Mouse (Mus musculus) embryonic facial prominence, embryonic 13.5 days (tissue): ENCODE measurements around the gene Nucb2. TPM values are rescaled to one million over a fixed set of nuclear protein-coding genes. Genes with fewer than 3 reads are reported as not detected.

Experiments used
- ATAC-seq: fragments of 200-750 bp; cut with Nextera tagmentation; 2 replicates; pipeline ENCODE4 v1.8.0; 2017; ENCODE audit warnings: low read depth; ENCODE audit not compliant: insufficient number of reproducible peaks, insufficient read depth, low FRiP score, low TSS enrichment
- H3K27ac ChIP-seq: fragments of 300-500 bp; sonication (generic); 2 replicates; pipeline ENCODE4 v1.5.1; 2015; ENCODE audit warnings: moderate library complexity, mild to moderate bottlenecking, inconsistent platforms
- H3K27me3 ChIP-seq: fragments of 300-500 bp; sonication (generic); 2 replicates; pipeline ENCODE4 v1.6.1; 2015; ENCODE audit warnings: mild to moderate bottlenecking, inconsistent platforms
- H3K36me3 ChIP-seq: fragments of 300-500 bp; sonication (generic); 2 replicates; pipeline ENCODE4 v1.6.1; 2015; ENCODE audit warnings: mild to moderate bottlenecking, inconsistent platforms
- H3K4me1 ChIP-seq: fragments of 300-500 bp; sonication (generic); 2 replicates; pipeline ENCODE4 v1.6.1; 2015; ENCODE audit warnings: inconsistent platforms
- H3K4me2 ChIP-seq: fragments of 300-500 bp; sonication (generic); 2 replicates; pipeline ENCODE4 v1.6.1; 2015; ENCODE audit warnings: moderate library complexity, mild to moderate bottlenecking, inconsistent platforms
- H3K4me3 ChIP-seq: fragments of 300-500 bp; sonication (generic); 2 replicates; pipeline ENCODE4 v1.5.1; 2015; ENCODE audit warnings: mild to moderate bottlenecking, inconsistent platforms
- H3K9ac ChIP-seq: fragments of 300-500 bp; sonication (generic); 2 replicates; pipeline ENCODE4 v1.6.1; 2015; ENCODE audit warnings: mild to moderate bottlenecking, inconsistent platforms
- H3K9me3 ChIP-seq: fragments of 300-500 bp; sonication (generic); 2 replicates; pipeline ENCODE4 v1.6.1; 2016; ENCODE audit warnings: inconsistent platforms
- WGBS: fragments of 180-500 bp; shearing (Covaris S2); methylation state at CpG from one replicate; pipeline ENCODE4 v1.1.7; 2015; ENCODE audit warnings: mixed read lengths; 5-methylcytosine and 5-hydroxymethylcytosine counted together
- polyA plus RNA-seq: library from polyadenylated mRNA; unstranded; fragments of >200 nt; fragmentation: Nextera tagmentation; extraction: Ambion mirVana; gene quantifications from 2 replicates; pipeline ENCODE4 v1.2.1, GENCODE M21; 2015

The Nucb2 gene
- 20.0 and 21.5 TPM in 2 replicates for polyA plus RNA-seq

DNA sequence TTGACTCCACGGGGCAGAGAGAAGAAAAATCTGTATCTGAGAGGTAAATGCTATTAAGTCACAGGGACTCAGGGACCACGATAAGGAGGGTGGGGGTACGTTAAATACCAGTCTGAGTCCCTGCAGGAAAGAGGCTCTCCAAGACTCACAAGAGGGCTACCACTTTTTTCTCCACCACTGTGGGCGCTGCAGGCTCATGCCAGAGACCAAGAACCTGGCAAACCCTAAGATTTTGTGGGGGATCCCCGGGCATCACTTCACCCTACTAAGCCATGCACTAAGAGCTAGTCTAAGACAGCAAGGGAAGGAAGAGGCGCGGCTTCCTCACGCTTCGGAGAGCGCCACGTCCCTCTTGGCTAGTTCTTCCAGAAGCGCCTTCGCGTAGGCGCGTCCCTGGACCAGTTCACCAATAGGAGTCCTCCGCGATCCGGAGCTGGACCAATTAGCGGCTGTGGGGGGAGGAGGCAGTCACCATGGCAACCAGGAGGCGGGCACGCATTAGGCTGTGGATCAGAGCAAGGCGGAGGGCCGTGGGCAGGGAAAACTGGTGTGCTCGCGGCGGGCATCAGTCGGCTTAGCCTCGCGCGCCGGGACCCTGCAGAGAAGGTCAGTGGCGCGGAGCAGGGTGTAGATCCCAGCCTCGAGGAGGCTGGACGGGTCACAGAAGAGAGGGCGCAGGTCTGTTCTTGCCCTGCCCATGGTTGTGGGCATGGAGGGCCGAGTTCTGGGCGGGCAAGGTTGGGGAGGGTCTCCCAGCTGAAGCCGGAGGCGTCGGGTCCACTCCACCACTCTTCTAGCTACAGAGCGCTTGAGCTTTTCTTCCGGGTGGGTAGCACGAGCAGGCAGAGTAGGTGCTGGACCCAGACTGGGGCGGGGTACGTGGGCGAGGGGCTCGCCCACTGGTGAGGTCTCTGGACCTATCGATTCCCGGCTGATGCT is at the start of gene Nucb2:
Gene Nucb2 (plus strand): TSS at position 491 of the 939 bp plus-strand sequence.
- Histone ChIP-seq H3K27me3 (no peaks in the 10 kb centered on the region), H3K9me3 (no peaks in the 10 kb centered on the region), H3K36me3 (no peaks in the 10 kb centered on the region), H3K9ac (peak within 1 kb of the TSS; percentile 88), H3K4me2 (peak within 1 kb of the TSS; percentile 79), H3K27ac (peak within 1 kb of the TSS; percentile 77), H3K4me3 (peak within 1 kb of the TSS; percentile 80), H3K4me1 (peaks cover 8% of the 10 kb centered on the region; the same call in 1 of the 2 replicates)
- peak; percentile 100 for ATAC-seq
- under 1% methylated on average over 51 of the region's 51 CpGs for WGBS

GRCm38 (mm10) chr7:116456964-116457363 is 47.2 kb upstream of the Nucb2 start:
- H3K9ac ChIP-seq = no peak overlapping the region
- H3K27ac ChIP-seq = no peak overlapping the region
- H3K9me3 ChIP-seq = no peaks in the 10 kb centered on the region
- no peaks in the 10 kb centered on the region for H3K4me1 ChIP-seq
- no peak for ATAC-seq
- 80% methylated on average over 4 of the region's 4 CpGs for WGBS
- no peak overlapping the region for H3K4me3 ChIP-seq
- H3K4me2 ChIP-seq = no peak overlapping the region
- no peaks in the 10 kb centered on the region for H3K36me3 ChIP-seq
- H3K27me3 ChIP-seq = no peaks in the 10 kb centered on the region

DNA sequence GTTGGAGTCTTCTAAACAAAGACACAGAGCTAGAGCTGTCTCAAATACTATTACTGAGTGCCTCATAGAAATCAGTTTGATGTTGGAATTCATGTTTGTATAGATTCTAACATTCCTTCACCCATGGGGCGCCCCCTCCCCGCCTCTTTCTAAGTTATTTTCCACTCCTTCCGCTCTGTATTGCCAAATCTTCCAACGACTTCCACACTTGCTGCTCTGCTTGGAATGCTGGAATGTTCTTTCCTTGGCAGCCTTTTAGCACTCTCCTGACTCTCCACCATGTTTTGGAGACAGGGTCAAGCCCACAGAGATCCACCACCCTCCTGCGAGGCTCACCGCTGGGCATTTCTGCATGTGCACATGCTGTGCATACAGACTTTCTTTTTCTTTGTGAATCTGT is 46.8 kb upstream of the Nucb2 start:
- no peak for ATAC-seq
- no peak overlapping the region for H3K4me3 ChIP-seq
- H3K4me2 ChIP-seq = no peak overlapping the region
- H3K27ac ChIP-seq = no peak overlapping the region
- 71% methylated on average over 6 of the region's 6 CpGs for WGBS
- no peaks in the 10 kb centered on the region for H3K9me3 ChIP-seq
- H3K4me1 ChIP-seq = 0 out of 2 replicates have a peak, but pooled peaks cover 3% of the 10 kb centered on the region
- no peak overlapping the region for H3K9ac ChIP-seq
- H3K36me3 ChIP-seq = no peaks in the 10 kb centered on the region
- no peaks in the 10 kb centered on the region for H3K27me3 ChIP-seq

DNA sequence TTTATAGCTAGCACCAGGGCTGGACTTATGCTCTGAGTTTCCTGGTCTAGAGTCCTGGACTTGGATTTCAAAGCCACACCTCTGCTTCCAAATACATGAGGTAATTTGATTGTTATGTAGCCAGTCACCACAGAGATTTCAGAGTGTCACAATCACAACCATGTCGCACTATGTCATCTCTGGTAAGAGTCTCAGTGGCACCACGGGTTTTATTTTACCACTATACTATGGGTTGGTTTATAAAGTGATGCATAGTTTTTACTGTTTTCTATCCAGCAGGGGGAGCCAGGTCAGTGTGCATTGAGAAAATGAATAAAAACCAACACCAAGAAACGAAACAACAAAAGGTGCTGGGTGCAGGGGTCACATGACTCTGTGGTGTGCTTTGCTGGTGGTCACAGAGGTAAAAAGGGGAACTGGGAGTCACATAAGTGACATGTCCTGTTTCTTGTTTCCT is 45.2 kb upstream of the Nucb2 start:
- no peak overlapping the region for H3K4me3 ChIP-seq
- H3K4me2 ChIP-seq = no peak overlapping the region
- whole genome bisulfite sequencing = 29% methylated on average over 3 of the region's 3 CpGs
- H3K27ac ChIP-seq = no peak overlapping the region
- no peak for ATAC-seq
- H3K36me3 ChIP-seq = no peaks in the 10 kb centered on the region
- H3K9ac ChIP-seq = no peak overlapping the region
- H3K9me3 ChIP-seq = no peaks in the 10 kb centered on the region
- no peaks in the 10 kb centered on the region for H3K27me3 ChIP-seq
- 0 out of 2 replicates have a peak, but pooled peaks cover 6% of the 10 kb centered on the region for H3K4me1 ChIP-seq

GRCm38 (mm10) chr7:116462114-116462513 is 42.1 kb upstream of the Nucb2 start:
- Histone ChIP-seq H3K27ac (no peak overlapping the region; the same call in 1 of the 2 replicates), H3K4me3 (no peak overlapping the region), H3K9ac (no peak overlapping the region), H3K4me2 (no peak overlapping the region), H3K9me3 (no peaks in the 10 kb centered on the region), H3K4me1 (0 out of 2 replicates have a peak, but pooled peaks cover 6% of the 10 kb centered on the region), H3K36me3 (no peaks in the 10 kb centered on the region), H3K27me3 (no peaks in the 10 kb centered on the region)
- 49% methylated on average over 8 of the region's 8 CpGs for WGBS
- no peak for ATAC-seq

GRCm38 (mm10) chr7:116475836-116476235 is 28.3 kb upstream of the Nucb2 start:
- no peak overlapping the region for H3K4me2 ChIP-seq
- no peak overlapping the region for H3K9ac ChIP-seq
- ATAC-seq = no peak
- no peaks in the 10 kb centered on the region for H3K27me3 ChIP-seq
- no peak overlapping the region for H3K27ac ChIP-seq
- no peak overlapping the region for H3K4me3 ChIP-seq
- H3K4me1 ChIP-seq = no peaks in the 10 kb centered on the region
- H3K36me3 ChIP-seq = no peaks in the 10 kb centered on the region
- no peaks in the 10 kb centered on the region for H3K9me3 ChIP-seq

DNA sequence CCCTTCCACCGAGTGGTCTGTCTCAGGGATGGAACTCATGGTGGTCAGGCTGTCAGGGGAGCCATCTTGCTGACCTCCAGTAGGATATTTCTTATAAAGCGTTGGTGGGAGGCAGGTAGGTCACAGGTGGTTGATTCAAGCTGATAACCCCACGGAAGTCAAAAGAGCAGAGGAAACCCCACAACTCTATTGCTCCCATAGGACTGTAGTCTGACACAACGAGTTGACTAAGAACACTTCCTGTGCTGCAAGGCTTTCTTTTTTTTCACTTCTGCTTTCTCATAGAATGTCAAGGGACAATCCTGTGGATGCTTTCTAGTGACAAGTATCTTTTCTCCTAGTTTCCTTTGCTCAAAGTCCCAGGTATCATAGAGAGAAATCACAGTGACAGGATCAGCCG is 27.9 kb upstream of the Nucb2 start:
- H3K4me3 ChIP-seq = no peak overlapping the region
- H3K4me1 ChIP-seq = no peaks in the 10 kb centered on the region
- no peaks in the 10 kb centered on the region for H3K27me3 ChIP-seq
- no peak for ATAC-seq
- H3K4me2 ChIP-seq = no peak overlapping the region
- 81% methylated on average over 5 of the region's 5 CpGs for WGBS
- no peaks in the 10 kb centered on the region for H3K36me3 ChIP-seq
- H3K27ac ChIP-seq = no peak overlapping the region
- H3K9me3 ChIP-seq = no peaks in the 10 kb centered on the region
- no peak overlapping the region for H3K9ac ChIP-seq

DNA sequence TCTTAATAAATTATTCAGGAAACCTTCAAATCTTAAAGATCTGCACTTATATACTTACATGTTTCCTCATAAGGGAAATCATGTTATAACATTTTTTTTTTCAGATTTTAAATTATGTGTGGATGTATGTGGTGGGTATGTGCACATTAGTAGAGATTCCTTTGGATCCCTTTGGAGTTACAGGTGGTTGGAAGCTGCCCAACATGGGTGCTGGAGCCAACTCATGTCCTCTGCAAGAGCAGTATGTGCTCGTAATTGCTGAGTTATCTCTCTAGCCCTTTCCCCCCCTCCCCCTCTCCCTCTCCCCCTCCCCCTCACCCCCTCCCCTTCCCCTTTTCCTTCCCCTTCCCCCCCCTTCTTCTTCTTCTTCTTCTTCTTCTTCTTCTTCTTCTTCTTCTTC is 21.1 kb upstream of the Nucb2 start:
- WGBS = 32% methylated on average over 1 of the region's 1 CpGs
- Histone ChIP-seq H3K4me1 (no peaks in the 10 kb centered on the region), H3K4me2 (no peak overlapping the region), H3K36me3 (no peaks in the 10 kb centered on the region), H3K27me3 (no peaks in the 10 kb centered on the region), H3K27ac (no peak overlapping the region), H3K4me3 (no peak overlapping the region), H3K9ac (no peak overlapping the region), H3K9me3 (no peaks in the 10 kb centered on the region)
- ATAC-seq = no peak

GRCm38 (mm10) chr7:116483782-116484181 is 20.4 kb upstream of the Nucb2 start:
- H3K27me3 ChIP-seq = no peaks in the 10 kb centered on the region
- no peaks in the 10 kb centered on the region for H3K36me3 ChIP-seq
- H3K9ac ChIP-seq = no peak overlapping the region
- no peak overlapping the region for H3K4me2 ChIP-seq
- 76% methylated on average over 5 of the region's 5 CpGs for WGBS
- no peaks in the 10 kb centered on the region for H3K4me1 ChIP-seq
- no peaks in the 10 kb centered on the region for H3K9me3 ChIP-seq
- H3K4me3 ChIP-seq = no peak overlapping the region
- H3K27ac ChIP-seq = no peak overlapping the region
- no peak for ATAC-seq

- WGBS = 56% methylated on average over 5 of the region's 5 CpGs
Observed at GRCm38 (mm10) chr7:116484213-116484612, 20.0 kb upstream of the Nucb2 start.

GRCm38 (mm10) chr7:116485062-116485601 is 19.0 kb upstream of the Nucb2 start:
- Histone ChIP-seq H3K27ac (no peak overlapping the region), H3K36me3 (no peaks in the 10 kb centered on the region), H3K4me2 (no peak overlapping the region), H3K4me3 (no peak overlapping the region), H3K9ac (no peak overlapping the region), H3K27me3 (no peaks in the 10 kb centered on the region), H3K4me1 (no peaks in the 10 kb centered on the region), H3K9me3 (no peaks in the 10 kb centered on the region)
- ATAC-seq = no peak
- 74% methylated on average over 1 of the region's 1 CpGs for WGBS

More at GRCm38 (mm10) chr7:116484213-116484612, 20.0 kb upstream of the Nucb2 start:
- no peak for ATAC-seq
- no peaks in the 10 kb centered on the region for H3K36me3 ChIP-seq
- H3K9ac ChIP-seq = no peak overlapping the region
- no peak overlapping the region for H3K4me3 ChIP-seq
- H3K4me1 ChIP-seq = no peaks in the 10 kb centered on the region
- no peaks in the 10 kb centered on the region for H3K27me3 ChIP-seq
- H3K4me2 ChIP-seq = no peak overlapping the region
- no peak overlapping the region for H3K27ac ChIP-seq
- H3K9me3 ChIP-seq = no peaks in the 10 kb centered on the region

DNA sequence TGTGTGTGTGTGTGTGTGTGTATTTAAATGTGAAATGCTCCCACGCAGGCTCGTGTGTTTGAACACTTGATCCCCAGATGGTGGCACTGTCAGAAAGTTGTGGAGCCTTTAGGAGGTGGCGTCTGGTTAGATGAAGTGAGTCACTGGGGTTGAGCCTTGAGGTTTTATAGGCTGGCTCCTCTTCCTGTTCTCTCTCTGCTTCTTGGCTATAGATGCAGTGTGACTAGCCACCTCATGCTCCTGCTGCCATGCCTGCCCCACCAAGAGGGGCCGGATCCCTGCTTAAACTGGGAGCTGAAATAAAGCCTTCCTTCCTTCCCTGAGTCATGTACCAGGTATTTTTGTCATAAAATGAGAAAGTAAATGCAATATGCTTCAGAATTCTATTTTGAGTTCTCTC is 13.1 kb upstream of the Nucb2 start:
- H3K4me3 ChIP-seq = no peak overlapping the region
- no peaks in the 10 kb centered on the region for H3K27me3 ChIP-seq
- ATAC-seq = no peak
- no peaks in the 10 kb centered on the region for H3K36me3 ChIP-seq
- no peaks in the 10 kb centered on the region for H3K9me3 ChIP-seq
- H3K9ac ChIP-seq = no peak overlapping the region
- 71% methylated on average over 4 of the region's 4 CpGs for WGBS
- H3K4me1 ChIP-seq = no peaks in the 10 kb centered on the region
- H3K4me2 ChIP-seq = no peak overlapping the region
- H3K27ac ChIP-seq = no peak overlapping the region
